Mouse (Mus musculus) C2C12 (cell line): Measurements from ENCODE around the gene Tnnc2.

Experiments
- CEBPB ChIP-seq: IDR thresholded peaks from one replicate; pipeline ENCODE4 v1.6.1; 2011; ENCODE audit warnings: low read depth, mild to moderate bottlenecking, control low read depth, moderate library complexity
- CTCF ChIP-seq: IDR thresholded peaks from one replicate; pipeline ENCODE4 v1.5.1; 2011; ENCODE audit not compliant: control insufficient read depth, insufficient read depth, insufficient read length
- FOSL1 ChIP-seq: IDR thresholded peaks from one replicate; pipeline ENCODE4 v1.8.0; 2011; ENCODE audit warnings: mild to moderate bottlenecking, low read length; ENCODE audit not compliant: poor library complexity, insufficient read depth, severe bottlenecking
- MAX ChIP-seq: IDR thresholded peaks from one replicate; pipeline ENCODE4 v1.6.1; 2011; ENCODE audit warnings: mild to moderate bottlenecking, control low read depth
- MYOD1 ChIP-seq: IDR thresholded peaks from one replicate; pipeline ENCODE4 v1.6.1; 2011; ENCODE audit warnings: low read depth; ENCODE audit not compliant: control insufficient read depth, insufficient read length
- MYOG ChIP-seq: IDR thresholded peaks from one replicate; pipeline ENCODE4 v1.6.1; 2011; ENCODE audit not compliant: control insufficient read depth, insufficient read length; ENCODE audit errors: extremely low read depth
- USF1 ChIP-seq: IDR thresholded peaks from one replicate; pipeline ENCODE4 v1.6.1; 2011; ENCODE audit warnings: low read depth, mild to moderate bottlenecking, control low read depth, moderate library complexity

GRCm38 (mm10) chr2:164757841-164758240 is 21.9 kb downstream of the Tnnc2 start:
- no peak for TF ChIP-seq FOSL1
- no peak for TF ChIP-seq MYOD1
- no peak for TF ChIP-seq USF1
- TF ChIP-seq MYOG, result no peak
- TF ChIP-seq CTCF, result no peak
- TF ChIP-seq MAX, result no peak
- TF ChIP-seq CEBPB, result no peak
